Mouse (Mus musculus) cerebellum, postnatal 4 days (tissue): Measurements from ENCODE around the gene Tmc4.

Source experiments
- DNase-seq, 2 experiments: peaks; one replicate each; pipeline ENCODE4 v3.0.0; 2022; ENCODE audit warnings: low spot score in 2 of 2, mixed read lengths in 1 of 2

Tmc4 gene

GRCm38 (mm10) chr7:3643412-3643811 lies 33.9 kb downstream of the Tmc4 start:
- no peak for DNase-seq

GRCm38 (mm10) chr7:3630478-3630815 lies 46.9 kb downstream of the Tmc4 start:
- DNase-seq, result no peak

DNA sequence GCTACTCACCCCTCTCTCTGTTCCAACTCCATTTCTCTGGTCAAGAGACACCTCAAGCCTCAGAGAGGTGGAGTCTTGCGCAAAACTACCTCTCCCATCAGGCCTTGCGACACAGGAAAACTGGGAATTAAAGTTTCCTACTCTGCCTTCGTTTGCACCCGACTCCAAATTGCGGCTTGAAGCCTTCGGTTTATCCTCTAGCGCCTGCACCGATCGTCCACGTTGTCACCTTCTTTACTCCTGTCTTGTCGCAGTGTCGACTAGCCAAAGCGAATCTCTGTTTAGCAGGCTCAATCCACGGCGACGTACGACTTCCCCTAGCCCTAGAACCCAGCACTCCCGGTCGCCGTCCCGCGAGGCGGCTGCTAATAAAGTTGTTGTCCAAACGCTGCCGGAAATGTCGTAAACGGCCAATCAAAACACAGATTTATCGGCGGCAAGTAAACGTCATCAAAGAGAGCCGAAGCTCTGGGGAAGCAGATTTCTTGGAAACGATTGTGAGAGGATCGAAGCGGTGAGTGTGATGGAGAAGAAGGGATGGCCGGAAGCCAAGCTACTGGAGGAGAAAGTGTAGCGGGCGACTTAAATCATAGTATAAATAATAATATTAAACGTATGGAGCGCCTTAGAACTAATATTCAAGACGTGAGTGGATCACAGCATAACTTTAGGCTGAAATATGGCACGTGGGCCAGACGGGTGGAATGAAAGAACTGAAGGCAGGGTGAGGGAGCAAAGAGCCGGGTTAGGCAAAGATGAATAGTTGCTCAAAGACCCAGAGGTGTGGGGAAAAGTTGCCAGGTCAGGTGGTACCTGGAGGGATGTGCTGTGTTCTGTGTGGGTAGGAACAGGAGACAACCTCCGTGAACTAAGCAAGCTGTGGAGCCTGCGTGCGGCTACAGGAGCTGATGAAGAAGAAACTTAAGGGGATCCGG lies 47.5 kb downstream of the Tmc4 start, which contains the start of the genes Tfpt and Prpf31:
Gene Tfpt, minus strand, starts transcription at position 387 of the 935 bp plus-strand sequence.
Gene Prpf31, plus strand, starts transcription at position 443 of the 935 bp plus-strand sequence.
- DNase-seq, result peak; percentile 78 to 86

GRCm38 (mm10) chr7:3629030-3629429 lies 48.3 kb downstream of the Tmc4 start:
- no peak for DNase-seq

DNA sequence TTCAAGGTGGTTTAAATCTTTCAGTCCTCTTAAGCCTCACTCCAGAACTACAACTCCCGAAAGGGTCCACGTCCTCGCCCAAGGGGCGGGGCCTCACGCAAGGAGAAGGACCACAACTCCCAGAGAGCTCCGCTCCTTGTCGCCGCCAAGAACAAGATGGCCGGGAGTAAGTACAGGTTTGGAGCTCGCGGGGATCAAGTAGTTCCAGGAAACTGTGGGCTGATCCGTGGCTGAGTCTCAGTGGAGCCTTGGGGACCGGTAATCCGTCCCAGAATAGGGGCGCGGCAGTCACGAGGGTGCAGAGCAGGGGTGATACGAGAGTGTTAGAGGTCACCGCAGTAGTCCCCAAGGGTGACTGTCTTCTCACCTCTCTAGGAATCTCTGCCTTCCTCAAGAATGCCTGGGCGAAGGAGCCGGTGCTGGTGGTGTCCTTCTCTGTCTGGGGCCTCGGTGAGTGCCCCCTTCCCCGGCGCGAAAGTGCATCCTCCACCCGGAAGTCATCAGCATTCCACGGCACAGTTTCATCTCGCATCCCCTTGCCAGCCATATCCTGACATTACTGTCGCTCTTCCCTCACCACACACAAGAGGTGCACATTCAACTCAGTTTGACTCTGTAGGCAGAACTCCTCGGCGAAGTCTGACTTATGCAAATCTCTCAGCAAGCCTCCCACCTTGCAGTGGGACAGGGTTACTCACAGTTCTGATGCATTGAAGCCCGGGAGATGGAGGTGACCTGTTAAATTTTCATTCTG lies 59.9 kb downstream of the Tmc4 start, which contains the start of gene Ndufa3:
Gene Ndufa3, plus strand, starts transcription at position 132 of the 754 bp plus-strand sequence.
- peak; percentile 55 to 81 for DNase-seq

DNA sequence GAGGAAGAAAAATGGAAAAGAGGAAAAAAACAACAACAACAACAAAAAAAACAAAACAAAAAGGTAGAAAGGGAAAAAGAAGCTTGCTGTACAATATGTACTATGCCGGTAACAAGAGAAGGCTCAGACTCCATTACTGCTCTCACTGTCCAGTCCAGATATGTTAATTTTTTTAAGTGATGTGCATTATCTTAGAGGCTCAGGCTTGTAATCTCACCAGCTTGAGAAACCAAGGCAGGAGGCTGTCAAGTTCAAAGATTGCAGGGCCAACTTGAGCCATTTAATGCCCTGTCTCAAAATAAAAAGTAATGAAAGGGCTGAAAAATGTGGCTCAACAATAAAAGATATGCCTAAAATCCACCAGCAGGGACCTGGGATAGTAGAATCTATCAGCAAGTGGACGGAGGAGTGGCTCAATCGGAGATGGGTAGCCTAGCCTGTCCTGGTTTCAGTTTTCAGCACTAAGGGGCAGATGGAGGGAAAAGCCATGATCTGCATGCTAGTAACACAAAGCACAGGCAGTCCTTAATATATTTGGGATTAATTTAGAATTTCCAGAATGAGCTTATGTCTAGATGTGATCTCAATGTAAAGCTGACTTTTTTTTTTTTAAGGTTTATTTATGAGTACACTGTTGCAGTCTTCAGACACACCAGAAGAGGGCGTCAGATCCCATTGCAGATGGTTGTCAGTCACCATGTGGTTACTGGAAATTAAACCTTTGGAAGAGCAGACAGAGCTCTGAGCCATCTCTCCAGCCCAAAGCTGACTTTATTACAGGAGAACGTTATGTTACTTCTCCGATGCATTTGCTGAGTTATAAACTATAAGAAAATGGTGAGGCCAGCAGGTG lies 60.7 kb downstream of the Tmc4 start:
- DNase-seq, result peak in 1 of 2 experiments; percentile 38

DNA sequence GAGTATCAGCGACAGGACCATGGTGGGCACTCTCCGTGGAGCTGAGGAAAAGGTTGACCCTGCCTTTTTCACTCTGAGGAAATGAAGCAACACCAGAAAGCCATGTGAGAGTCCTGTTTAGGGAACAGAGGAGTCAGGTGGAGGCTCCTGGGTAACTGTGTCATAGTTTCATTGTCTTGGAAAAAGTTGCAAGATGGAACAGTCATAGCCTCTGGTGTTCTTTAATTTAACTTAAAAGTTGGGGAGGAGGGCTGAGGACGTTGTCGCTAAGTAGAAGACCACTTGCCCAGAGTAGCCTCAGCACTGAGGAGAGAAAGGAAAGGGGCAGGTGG lies 61.3 kb downstream of the Tmc4 start, which contains the start of gene Oscar:
Gene Oscar, minus strand, starts transcription at position 101 of the 332 bp plus-strand sequence.
- DNase-seq, result no peak
